Mouse (Mus musculus): ENCODE results near the gene Gucd1. TPM values are rescaled to one million over a fixed set of nuclear protein-coding genes. Genes with fewer than 3 reads are reported as not detected.
A peak's percentile ranks its signal among the peaks of the same experiment; 100 is the strongest.

Gucd1 gene
- total and polyA plus RNA-seq, 2 experiments from 2014 or later, result 16.0 to 44.9 TPM

DNA sequence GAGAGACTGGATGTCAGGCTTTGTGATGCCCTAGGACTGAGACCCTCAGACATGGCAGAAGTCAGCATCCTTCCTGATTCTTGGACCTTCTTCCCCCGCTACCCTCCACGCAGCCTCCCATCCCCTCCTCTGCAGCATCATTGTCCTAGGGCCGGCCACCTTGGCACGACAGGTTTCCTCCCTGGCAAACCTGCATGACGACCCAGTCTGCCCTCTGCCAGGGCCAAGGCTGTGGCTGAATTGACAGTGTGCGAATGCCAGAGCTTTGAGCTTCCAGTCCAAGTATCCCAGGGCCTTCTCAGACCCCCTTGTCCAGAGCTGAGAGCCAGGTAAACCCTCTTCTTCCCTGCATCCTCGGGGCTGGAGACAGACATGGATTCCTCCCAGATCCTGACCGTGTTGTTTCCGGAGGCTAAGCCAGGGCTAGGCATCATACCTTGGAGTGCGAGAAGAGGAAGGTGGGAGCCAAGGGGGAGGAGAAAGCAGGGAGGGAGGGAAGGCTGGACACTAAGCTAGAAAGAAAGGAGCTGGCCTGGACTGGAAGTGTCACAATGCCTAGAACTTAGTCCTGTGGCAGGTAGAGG, 43.4 kb upstream of the Gucd1 start, which contains the start of gene Ggt1:
Ggt1 (plus strand) TSS at position 534 of the 584 bp plus-strand sequence.
- TF ChIP-seq CTCF (IDR thresholded peaks at IDR 0.05; ENCODE audit: low read depth), result no peak
- peak within 1 kb of the TSS; percentile 94 for H3K4me2 ChIP-seq (ENCODE audit: low read depth)
- peak within 1 kb of the TSS; percentile 83 for H3K9ac ChIP-seq
- WGBS, result 62% methylated on average over 10 of the region's 10 CpGs
- H3K36me3 ChIP-seq (ENCODE audit: insufficient read depth), result peaks cover 2% of the 10 kb centered on the region; the same call in 1 of the 2 replicates
- ATAC-seq (no peak), DNase-seq (no peak)
- 0 out of 2 replicates have a peak, but pooled peaks cover 23% of the 10 kb centered on the region for H3K4me1 ChIP-seq (ENCODE audit: insufficient read depth)
- no peaks in the 10 kb centered on the region for H3K27me3 ChIP-seq (ENCODE audit: insufficient read depth, low read length)
- peak within 1 kb of the TSS; percentile 93 for H3K27ac ChIP-seq (ENCODE audit: low read depth, low read length)
- no peaks in the 10 kb centered on the region for H3K9me3 ChIP-seq (ENCODE audit: low read length)
- peak within 1 kb of the TSS; percentile 74 for H3K4me3 ChIP-seq (ENCODE audit: low read depth, low read length)

DNA sequence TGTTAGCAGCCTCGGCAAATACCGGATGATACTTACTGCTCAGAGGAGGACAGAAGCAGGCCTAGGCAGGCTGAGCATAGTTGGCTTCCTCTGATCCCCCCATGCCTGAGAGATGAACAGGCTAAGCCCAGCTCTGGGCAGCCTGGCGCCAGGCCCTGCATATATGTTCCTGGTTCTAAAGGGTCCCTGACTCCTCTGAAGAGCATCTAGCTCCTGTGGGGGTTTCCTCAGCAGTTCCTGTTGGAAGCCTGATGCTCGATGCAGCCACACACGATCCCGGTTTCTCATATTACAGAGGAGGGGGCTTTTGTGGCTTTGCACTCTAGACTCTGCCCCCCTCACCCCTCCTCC, 42.8 kb upstream of the Gucd1 start:
- H3K4me3 ChIP-seq (ENCODE audit: low read depth, low read length), result peak overlapping the region; percentile 74
- peaks cover 7% of the 10 kb centered on the region; the same call in 1 of the 2 replicates for H3K36me3 ChIP-seq (ENCODE audit: insufficient read depth)
- peak overlapping the region; percentile 94 for H3K4me2 ChIP-seq (ENCODE audit: low read depth)
- H3K27ac ChIP-seq (ENCODE audit: low read depth, low read length), result peak overlapping the region; percentile 93
- no peaks in the 10 kb centered on the region for H3K27me3 ChIP-seq (ENCODE audit: insufficient read depth, low read length)
- ATAC-seq (peak; percentile 15), DNase-seq (no peak)
- H3K4me1 ChIP-seq (ENCODE audit: insufficient read depth), result 0 out of 2 replicates have a peak, but pooled peaks cover 23% of the 10 kb centered on the region
- 12% methylated on average over 6 of the region's 6 CpGs for WGBS
- H3K9ac ChIP-seq, result peak overlapping the region; percentile 83
- H3K9me3 ChIP-seq (ENCODE audit: low read length), result no peaks in the 10 kb centered on the region
- no peak for TF ChIP-seq CTCF (IDR thresholded peaks at IDR 0.05; ENCODE audit: low read depth)

DNA sequence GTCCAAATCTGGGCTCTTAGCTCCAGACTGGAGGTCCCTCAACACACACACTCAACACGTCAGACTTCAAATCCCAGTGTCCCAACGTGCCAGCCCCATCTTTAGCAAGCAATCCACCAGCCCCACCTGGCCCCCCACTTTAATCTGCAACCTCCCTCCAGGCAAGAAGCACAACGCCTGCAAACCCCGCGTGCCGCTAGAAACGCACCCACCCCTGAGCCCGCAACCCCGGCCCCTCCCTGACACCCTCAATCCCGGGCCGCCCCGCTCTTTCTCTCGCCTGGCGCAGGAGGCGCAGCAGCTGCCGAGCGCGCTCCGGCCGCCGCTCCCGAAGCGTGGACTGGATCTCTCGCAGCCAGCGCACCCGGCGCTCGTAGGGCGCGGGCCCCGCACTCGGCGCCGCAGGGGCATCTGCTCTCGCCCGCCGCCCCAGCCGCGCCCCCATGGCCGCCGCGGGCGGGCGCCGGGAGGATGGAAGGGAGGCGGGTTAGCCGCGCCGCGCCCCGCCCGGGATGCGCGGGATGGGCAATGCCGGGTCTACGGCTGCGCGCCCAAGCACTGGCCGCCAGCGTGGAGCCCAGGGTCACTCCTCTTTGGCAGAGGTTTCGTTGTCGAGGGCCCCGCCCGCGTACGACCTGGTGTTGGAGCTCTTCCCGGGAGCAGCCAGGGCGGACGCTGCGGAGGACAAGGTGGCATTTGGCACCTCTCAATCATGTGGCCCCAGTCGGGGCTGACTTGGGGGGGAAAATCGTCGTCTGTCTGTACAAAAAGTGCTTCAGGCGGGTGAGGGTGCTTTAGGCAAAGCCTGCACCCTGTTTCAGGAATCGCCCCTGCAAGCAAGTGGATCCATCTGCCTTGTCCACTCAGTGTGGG, 42.1 kb upstream of the Gucd1 start, which contains the start of gene Lrrc75b:
Lrrc75b (minus strand) TSS at position 655 of the 873 bp plus-strand sequence.
- Histone ChIP-seq H3K9me3 (ENCODE audit: low read length) (no peaks in the 10 kb centered on the region), H3K9ac (peak within 1 kb of the TSS; percentile 83), H3K4me2 (ENCODE audit: low read depth) (peak within 1 kb of the TSS; percentile 94), H3K27me3 (ENCODE audit: insufficient read depth, low read length) (no peaks in the 10 kb centered on the region), H3K27ac (ENCODE audit: low read depth, low read length) (peak within 1 kb of the TSS; percentile 93), H3K4me1 (ENCODE audit: insufficient read depth) (0 out of 2 replicates have a peak, but pooled peaks cover 23% of the 10 kb centered on the region), H3K36me3 (ENCODE audit: insufficient read depth) (peaks cover 12% of the 10 kb centered on the region), H3K4me3 (ENCODE audit: low read depth, low read length) (peak within 1 kb of the TSS; percentile 74)
- under 1% methylated on average over 74 of the region's 75 CpGs for WGBS
- DNase-seq (peak; percentile 72), ATAC-seq (peak; percentile 54)
- peak; percentile 14; the same call in 1 of the 2 replicates for TF ChIP-seq CTCF (IDR thresholded peaks at IDR 0.05; ENCODE audit: low read depth)

DNA sequence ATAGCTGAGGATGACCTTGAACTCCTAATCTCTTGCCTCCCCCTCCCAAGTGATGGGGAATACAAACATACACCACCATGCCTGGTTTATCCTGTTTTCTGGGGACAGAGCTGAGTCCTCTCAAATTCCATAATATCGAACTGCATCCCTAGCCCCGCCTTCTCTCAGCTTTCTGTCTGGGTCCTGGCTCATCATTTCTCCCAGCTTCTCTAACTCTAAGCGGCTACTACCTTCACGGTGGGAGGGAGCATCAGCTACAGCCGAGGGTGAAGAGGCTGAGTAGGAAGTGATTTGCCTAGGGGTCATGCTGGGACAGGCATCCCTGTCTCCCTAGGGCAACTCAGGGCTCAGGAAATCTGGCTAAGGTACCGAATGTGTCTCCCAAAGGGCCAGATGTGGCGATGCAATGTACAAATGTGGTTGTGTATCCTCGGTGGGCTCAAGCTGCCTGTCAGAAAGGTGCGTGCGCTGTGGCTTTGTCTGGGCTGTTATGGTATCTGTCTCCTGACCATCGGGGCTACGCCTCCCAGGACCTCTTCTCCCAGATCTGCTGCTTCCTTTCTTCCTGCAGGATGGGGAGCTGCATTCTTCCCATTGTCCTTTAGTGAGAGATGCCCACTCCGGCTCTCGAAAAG, 41.4 kb upstream of the Gucd1 start:
- DNase-seq, result no peak
- H3K4me1 ChIP-seq (ENCODE audit: insufficient read depth), result 0 out of 2 replicates have a peak, but pooled peaks cover 23% of the 10 kb centered on the region

DNA sequence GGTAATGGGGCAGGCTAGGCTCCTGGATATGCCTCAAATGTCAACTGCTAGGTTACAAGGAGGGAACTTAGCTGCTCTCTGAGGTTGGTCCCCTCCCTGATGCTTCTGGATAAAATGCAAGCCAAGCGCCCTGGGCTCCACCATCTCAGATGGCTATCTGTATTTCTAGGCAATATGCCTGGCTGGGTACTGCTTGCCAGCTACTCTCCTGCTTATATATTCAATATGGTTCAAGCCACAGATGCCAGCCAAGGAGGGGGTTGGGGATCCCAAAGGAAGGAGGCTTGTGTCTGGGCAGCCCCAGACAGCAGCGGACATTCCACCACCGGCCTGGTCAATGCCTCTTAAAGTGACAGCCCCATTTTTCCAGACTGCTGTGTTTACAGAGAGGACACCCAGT, 40.7 kb upstream of the Gucd1 start:
- peak overlapping the region; percentile 94 for H3K4me2 ChIP-seq (ENCODE audit: low read depth)
- peak overlapping the region; percentile 83 for H3K9ac ChIP-seq
- 9% methylated on average over 3 of the region's 3 CpGs for WGBS
- peak; percentile 47 for ATAC-seq
- no peaks in the 10 kb centered on the region for H3K9me3 ChIP-seq (ENCODE audit: low read length)
- no peaks in the 10 kb centered on the region for H3K27me3 ChIP-seq (ENCODE audit: insufficient read depth, low read length)
- H3K4me3 ChIP-seq (ENCODE audit: low read depth, low read length), result peak overlapping the region; percentile 74
- H3K27ac ChIP-seq (ENCODE audit: low read depth, low read length), result peak overlapping the region; percentile 93
- peak; percentile 79 for DNase-seq
- TF ChIP-seq CTCF (IDR thresholded peaks at IDR 0.05; ENCODE audit: low read depth), result no peak
- peaks cover 22% of the 10 kb centered on the region for H3K36me3 ChIP-seq (ENCODE audit: insufficient read depth)
- H3K4me1 ChIP-seq (ENCODE audit: insufficient read depth), result 0 out of 2 replicates have a peak, but pooled peaks cover 23% of the 10 kb centered on the region

More for the DNA sequence above, 41.4 kb upstream of the Gucd1 start:
- peak overlapping the region; percentile 94 for H3K4me2 ChIP-seq (ENCODE audit: low read depth)
- ATAC-seq, result peak; percentile 10
- TF ChIP-seq CTCF (IDR thresholded peaks at IDR 0.05; ENCODE audit: low read depth), result no peak
- 3% methylated on average over 14 of the region's 14 CpGs for WGBS
- H3K27me3 ChIP-seq (ENCODE audit: insufficient read depth, low read length), result no peaks in the 10 kb centered on the region
- no peaks in the 10 kb centered on the region for H3K9me3 ChIP-seq (ENCODE audit: low read length)
- peaks cover 15% of the 10 kb centered on the region for H3K36me3 ChIP-seq (ENCODE audit: insufficient read depth)
- peak overlapping the region; percentile 83 for H3K9ac ChIP-seq
- peak overlapping the region; percentile 93 for H3K27ac ChIP-seq (ENCODE audit: low read depth, low read length)
- peak overlapping the region; percentile 74 for H3K4me3 ChIP-seq (ENCODE audit: low read depth, low read length)

DNA sequence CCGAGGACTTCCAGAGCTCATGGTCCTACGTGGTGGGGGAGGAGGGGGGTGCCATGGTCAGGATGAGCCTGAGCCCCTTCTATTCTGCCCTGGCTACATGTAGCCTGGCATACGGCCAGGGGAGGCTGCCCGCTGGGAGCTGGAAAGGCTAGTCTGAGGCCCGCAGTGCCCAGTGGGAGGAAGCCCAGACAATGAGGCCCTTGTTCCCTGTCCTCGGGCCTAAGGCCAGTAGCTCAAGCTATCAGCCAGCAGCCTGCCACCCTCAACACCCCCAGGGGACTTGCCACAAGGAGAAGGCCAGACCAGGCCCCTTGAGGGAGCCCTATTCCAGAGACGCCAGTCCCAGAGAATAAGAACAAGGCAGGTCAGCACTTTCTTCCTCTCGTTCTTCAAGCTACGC, 38.3 kb upstream of the Gucd1 start:
- Histone ChIP-seq H3K4me2 (ENCODE audit: low read depth) (no peak overlapping the region), H3K9ac (no peak overlapping the region), H3K27ac (ENCODE audit: low read depth, low read length) (0 out of 2 replicates have a peak overlapping the region, but pooled peaks have one; percentile 10), H3K9me3 (ENCODE audit: low read length) (no peaks in the 10 kb centered on the region), H3K27me3 (ENCODE audit: insufficient read depth, low read length) (no peaks in the 10 kb centered on the region), H3K4me1 (ENCODE audit: insufficient read depth) (0 out of 2 replicates have a peak, but pooled peaks cover 23% of the 10 kb centered on the region), H3K36me3 (ENCODE audit: insufficient read depth) (peaks cover 30% of the 10 kb centered on the region), H3K4me3 (ENCODE audit: low read depth, low read length) (no peak overlapping the region)
- no peak; the same call in 1 of the 2 replicates for TF ChIP-seq CTCF (IDR thresholded peaks at IDR 0.05; ENCODE audit: low read depth)
- ATAC-seq (peak; percentile 75), DNase-seq (peak; percentile 82)
- WGBS, result 14% methylated on average over 9 of the region's 9 CpGs
